Mouse (Mus musculus): ENCODE results near the gene Zdhhc17.

The Zdhhc17 gene

DNA sequence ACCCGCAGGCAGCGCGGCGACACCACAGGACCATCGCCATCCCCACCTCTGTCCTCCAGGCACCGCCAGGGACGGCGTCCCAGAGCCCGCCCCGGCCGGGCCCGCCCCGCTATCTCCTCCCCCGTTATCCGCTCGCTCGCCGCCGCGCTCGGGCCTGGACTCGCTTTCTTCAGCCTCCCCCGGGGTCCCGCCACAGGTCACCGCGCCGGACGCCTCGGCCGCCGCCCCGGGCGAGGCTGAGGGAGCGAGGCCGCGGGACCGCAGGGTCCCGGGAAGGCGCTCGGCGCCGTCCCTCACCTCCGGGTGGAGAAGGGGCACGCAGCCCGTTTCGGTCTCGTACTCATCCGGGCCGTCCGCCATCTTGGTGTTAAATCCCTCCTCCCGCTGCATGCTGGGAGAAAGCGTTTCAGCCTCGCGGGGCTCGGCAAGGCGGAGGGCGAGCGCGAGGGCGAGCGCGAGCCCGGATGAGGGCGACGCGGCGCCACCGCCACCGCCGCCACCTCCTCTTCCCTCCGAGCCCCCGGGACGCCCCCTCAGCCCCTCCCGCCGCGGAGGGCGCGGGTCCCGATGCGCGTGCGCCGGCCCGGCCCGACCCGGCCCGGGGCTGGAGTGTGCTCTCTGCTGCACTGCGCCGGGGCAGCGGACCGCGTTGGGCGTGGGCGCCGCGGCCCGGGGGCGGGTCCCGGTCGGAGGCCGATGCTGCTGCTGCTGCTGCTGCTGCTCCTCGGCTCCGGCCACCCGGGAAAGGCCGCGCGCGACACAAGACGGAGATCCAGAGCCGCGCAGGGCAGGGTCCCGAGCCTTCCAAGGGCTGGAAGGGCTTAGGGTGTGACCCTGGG lies at the start of gene Zdhhc17:
Zdhhc17 (minus strand) TSS at position 500 of the 839 bp plus-strand sequence.
- DNase-seq (ENCODE audit: low spot score), result peak; percentile 88

DNA sequence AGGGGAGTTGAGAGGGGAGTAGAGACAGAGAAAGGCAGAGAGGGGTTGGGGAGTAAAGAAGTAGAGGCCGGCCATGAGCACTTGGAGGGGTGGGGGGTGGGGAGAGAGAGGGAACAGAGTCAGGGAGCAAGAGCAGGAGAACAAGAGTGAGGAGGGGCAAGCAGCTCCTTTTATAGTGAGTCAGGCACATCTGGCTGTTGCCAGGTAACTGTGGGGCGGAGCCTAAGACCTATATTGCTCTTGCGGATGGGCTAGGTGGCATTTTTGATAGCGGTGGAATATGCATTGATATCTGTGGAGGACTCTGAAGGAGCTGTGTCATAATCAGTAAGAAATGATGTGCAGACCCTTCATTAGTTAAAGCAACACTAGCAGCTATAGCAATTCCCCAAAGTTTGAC lies 45.8 kb upstream of the Zdhhc17 start:
- no peak for DNase-seq (ENCODE audit: low spot score)

DNA sequence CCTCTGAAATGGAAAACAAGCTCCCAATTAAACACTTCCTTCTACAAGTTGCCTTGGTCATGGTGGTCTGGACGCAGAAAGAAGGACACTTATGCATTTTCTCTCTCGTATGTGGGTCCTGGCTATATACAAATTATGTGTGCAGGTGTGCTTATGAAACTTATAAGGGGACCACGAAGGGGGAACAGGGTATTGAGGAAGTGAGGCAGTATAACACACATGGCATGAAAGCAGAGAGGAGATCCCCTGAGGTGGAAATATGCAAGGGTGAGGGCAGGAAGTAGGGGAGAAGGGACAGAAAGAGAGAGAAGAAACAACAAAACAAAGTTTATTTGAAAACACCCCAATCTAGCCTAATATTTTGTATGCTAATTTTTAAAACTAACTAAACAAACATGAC lies 41.7 kb upstream of the Zdhhc17 start:
- no peak for DNase-seq (ENCODE audit: low spot score)

DNA sequence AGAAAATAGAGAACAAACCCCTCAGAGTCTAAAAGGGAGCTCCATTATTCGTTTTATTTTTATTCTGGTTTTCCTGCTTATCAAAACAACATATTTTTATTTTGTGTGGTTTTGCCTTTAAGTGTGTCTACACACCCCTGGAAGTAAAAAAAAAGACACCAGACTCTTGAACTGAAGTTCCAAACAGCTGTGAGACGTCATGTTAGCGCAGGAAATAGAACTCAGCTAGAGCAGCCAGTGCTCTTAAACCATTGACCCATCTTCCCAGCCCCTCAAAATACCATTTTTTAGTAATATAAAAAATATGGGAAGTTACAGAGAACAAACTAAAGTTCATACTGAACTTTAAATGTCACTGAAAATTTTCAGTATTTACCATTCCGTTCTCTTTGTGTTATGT lies 40.6 kb upstream of the Zdhhc17 start:
- no peak for DNase-seq (ENCODE audit: low spot score)

DNA sequence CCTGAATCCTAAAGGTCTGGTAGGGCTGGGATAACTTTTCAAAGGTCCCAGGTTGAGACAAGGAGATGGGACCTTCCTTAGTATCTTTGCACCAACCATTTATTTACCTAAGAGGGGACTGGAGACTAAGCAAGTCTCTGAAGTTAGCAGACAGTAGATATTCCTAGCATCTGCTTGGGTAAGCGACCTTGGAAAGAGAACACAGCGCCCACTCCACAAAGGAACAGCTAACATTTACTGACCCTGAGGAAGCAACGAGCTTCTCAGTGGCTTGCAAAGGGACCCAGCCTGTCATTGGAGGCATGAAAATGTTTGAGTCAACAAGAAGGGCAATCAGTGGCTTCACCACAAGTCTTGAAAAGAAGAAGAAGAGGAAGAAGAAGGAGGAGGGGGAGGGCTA lies 40.1 kb upstream of the Zdhhc17 start:
- no peak for DNase-seq (ENCODE audit: low spot score)

DNA sequence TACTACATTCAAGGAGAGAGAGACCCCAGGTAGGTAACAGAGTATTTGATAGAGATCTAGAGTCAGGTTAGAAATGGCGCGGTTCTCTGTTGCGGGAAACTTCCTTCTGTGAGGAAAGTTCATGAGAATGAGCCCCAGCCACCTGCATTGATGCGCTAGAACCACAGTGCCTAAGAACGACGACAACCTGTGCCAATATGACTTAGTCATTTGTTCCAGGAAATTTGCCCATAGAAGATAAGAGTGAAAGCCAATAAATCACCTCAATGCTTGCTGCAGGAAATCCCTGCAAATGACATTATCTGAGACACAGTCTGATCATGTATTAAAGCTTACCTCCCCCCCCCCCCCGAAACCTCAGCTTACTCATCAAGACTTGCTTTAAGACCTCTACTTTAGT lies 38.0 kb upstream of the Zdhhc17 start:
- no peak for DNase-seq (ENCODE audit: low spot score)

DNA sequence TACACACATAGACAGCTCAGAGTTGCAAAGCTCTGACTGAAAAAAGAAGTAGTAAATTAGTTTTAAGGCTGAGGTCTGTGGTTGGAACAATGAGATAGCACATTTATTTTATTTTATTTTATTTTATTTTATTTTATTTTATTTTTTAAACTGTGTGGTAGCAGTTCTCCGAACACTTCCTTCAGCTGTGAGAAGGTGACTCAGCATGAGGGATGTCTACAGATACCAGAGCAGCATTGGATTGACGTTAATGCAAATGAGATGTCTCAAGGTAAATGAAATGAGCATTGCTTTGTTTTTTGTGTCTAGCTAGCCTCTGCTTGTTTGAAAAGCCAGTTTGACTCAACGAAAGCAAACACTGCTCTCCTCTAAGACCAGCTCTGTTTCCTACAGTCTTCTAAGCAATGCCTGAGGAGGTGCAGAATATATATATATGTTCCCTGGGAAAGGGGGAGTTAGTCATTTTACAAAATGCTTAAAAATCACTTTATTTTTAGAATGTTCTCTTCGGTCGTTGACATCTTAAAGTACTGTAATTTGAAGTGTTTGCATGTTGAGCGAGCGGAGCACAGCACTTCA lies 30.2 kb upstream of the Zdhhc17 start:
- no peak for DNase-seq (ENCODE audit: low spot score)

DNA sequence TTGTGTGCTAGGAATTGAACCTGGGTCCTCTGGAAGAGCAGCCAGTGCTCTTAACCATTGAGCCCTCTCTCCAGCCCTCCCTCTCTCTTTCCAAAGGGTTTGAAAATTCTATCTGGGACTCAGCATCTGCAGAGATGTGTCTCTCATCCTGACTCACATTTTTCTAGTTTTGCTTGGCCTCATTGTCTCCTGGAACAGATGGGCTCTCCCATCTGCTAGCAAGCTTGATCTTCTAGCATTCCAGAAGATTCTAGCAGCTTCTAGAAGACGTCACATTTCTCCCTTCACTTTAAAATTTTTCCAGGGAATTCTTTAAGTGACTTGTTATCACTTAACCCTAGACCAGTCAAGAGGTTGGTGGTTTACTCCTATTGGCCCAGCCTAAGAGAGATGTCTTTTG lies 26.9 kb upstream of the Zdhhc17 start:
- DNase-seq (ENCODE audit: low spot score), result no peak

DNA sequence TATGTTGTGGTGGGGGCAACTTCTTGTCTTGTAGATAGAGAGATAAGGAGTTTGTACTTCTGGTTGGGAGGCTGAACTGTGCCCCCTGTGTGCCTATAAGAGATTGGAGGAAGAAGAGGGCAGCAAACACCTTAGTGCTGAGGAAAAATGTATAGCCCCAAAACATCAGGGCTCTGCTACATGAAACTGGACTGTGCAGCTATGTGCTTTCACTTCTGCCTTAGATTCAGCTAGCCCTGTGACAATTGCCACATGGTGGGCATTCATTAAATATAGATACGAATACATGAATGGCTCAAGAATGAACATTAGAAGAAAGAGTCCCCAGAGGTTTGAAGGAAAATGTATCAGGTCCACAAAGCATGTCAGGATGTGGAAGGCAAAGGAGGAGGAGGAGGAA lies 25.2 kb upstream of the Zdhhc17 start:
- DNase-seq (ENCODE audit: low spot score), result no peak

DNA sequence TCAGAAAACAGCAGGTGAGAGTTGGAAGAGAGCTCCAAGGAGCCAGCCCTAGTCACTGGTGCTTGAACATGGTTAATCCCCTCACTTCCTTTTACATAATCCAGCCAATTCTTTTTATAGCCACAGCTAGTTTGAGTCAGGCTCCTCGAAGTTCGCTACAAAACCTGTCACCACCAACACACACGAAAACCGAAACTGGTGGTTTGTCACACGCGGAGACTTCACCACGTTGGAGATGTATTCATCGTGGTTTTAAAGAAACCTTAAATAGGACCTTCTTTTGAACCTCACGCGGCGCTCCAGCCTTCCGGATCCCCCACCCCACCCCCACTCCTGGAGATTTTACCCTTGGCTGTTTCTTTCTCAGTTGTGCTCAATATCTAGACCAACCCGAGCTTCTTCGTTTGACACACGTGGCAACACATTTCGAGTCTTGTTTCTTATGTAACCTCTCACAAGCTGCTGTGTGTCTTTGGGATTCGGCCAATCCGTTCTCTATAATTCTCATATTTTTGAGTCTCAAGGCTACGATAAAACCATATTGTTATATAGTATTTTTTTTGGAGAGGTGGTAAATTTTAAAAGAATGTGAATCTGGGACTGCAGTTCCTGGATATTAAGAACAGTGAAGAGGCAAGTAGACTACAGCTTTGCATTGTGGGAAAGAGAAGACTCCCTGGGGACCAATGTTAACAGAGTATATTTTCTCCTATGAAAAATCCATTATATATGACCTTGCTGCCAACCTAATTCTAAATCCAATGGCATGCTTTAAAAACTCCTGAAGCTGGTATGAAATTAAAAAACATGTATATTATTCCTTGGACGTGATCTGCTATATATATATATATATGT lies 21.8 kb upstream of the Zdhhc17 start:
- DNase-seq (ENCODE audit: low spot score), result peak; percentile 56

DNA sequence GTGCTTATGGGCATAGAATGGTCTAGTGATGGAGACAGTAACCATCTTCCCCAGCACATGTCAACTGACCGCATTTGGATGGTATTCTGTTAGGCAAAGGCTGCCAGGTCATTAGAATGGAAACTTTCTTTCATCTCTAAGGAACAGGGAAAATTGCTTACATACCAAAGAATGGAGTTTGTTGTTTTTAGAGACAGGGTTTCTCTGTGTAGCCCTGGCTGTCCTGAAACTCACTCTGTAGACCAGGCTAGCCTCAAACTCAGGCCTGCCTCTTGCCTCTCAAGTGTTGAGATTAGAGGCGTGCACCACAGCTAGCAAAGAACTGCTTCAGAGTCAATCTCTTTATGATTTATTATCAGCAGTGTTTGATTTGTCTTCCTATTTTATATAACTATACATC lies 20.9 kb upstream of the Zdhhc17 start:
- no peak for DNase-seq (ENCODE audit: low spot score)

DNA sequence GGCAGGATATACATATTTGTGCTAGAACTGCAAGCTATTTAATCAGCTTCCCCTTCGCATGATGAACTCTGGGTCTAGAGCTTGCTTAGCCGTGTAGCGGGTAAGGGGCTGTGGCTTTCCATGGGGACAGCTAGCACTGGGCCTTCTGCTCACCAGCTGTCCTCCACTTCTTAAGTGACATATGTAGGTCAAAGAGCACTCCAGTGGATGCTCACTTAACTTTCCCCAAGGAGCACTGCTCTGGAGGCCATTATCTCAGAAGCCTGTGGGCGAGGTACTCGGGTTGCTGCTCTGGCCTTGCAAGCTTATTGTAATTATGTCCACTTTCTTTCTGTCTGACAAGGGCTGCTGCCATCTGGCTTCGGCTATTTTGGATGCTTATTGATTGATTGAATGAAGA lies 16.2 kb upstream of the Zdhhc17 start:
- no peak for DNase-seq (ENCODE audit: low spot score)

DNA sequence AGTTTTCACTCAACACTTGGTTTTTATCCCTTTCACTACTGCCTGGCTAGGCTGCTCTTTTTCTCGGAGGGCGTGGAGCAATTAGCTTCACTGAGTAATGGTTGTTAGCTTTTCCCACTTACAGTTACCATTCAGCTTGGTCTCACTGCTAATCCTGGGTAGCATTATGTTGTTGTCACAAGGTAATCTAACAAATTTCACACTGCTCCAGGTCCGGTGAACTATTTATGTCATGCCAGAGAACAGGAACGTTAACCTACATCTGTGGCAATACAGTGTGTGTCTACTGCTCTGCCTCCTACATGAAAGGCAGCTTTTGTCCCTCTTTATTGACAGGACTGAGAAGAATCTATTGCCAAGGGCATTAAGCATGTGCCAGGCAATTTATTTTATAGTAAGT lies 14.8 kb upstream of the Zdhhc17 start:
- no peak for DNase-seq (ENCODE audit: low spot score)

DNA sequence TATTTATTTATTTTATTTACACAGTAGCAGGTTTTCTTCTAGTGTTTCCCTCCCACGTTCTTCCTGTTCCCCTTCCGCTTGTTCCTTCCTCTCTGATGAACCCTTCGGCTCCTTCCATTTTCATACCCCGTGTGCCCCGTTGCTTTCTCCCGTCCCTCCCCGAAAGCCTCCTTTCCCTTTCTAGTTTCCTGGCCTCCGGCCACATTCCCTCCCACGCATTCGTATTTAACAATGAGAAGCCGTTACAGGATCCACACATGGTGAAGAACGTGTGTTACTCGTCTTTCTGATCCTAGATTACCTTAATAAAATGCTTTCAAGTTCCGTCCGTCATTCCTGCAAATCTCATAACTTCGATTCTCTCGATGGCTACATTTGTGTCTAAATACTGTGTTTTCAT lies 4.5 kb upstream of the Zdhhc17 start:
- peak; percentile 63 for DNase-seq (ENCODE audit: low spot score)

DNA sequence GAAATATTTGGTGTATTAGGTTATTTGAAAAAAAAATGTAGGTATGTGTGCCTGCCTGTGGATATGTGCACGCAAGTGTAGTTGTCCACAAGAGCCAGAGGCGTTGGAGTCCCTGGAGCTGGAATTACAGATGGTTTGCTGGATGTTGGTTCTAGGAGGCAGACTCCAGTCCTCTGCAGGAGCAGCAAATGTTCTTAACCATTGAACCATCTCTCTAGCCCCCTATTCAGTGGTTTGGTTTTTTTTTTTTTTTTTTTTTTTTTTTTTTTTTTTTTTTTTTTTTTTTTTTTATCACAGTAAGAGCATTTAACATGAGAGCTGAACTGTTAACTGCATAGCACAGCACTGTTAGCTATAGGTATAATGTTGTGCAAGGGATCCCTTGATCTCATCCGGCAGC lies 3.3 kb upstream of the Zdhhc17 start:
- DNase-seq (ENCODE audit: low spot score), result no peak

DNA sequence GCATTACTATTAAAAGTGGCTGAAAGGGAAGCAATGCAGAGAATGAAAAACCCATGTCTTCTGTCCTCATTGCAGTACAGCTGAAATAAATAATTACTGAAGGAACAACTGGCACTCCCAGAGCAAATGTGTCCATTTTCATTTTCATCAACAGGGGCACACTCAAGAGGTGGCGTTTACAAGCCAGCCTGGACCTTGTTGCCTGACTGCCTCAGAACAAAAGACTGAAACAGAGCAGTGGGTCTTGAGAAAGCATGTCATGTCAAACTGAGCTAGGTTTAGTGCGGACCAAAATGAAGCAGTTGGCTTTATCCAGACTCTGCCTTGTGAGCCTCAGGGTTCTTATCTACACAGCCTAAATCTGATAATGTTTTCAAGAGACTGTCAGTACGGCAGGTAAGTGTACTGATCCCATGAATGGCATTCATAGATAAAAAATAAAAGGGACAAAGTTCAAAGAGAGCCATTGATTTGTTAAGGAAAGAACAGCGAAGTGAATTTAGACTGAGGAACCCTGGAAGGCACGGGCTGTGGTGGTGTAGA lies 2.6 kb upstream of the Zdhhc17 start:
- DNase-seq (ENCODE audit: low spot score), result no peak

DNA sequence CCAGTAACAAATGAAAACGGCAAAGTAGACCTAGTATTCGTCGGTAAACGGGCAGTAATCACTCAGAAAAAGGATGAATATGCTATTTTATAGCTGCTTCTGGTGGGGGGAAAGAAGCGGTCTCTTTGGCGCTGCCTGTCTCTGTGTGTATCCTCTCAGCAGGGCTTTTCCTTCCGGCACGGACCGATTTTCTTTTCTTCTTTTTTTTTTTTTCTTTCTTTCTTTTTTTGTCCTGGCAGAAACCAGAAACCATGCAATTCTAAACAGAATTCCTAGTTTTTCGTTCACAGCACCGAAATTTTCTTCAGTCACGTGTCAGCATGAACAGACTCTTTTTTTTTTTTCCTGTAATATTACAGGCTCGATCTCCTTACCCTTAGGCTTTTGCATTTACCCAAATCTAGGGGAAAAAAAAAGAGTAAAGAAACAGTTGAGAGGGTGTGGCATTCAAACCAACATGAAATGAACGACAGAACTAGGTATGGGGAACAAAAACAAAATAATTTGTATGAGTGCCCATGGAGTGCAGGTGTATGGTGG lies 1.4 kb upstream of the Zdhhc17 start:
- no peak for DNase-seq (ENCODE audit: low spot score)

DNA sequence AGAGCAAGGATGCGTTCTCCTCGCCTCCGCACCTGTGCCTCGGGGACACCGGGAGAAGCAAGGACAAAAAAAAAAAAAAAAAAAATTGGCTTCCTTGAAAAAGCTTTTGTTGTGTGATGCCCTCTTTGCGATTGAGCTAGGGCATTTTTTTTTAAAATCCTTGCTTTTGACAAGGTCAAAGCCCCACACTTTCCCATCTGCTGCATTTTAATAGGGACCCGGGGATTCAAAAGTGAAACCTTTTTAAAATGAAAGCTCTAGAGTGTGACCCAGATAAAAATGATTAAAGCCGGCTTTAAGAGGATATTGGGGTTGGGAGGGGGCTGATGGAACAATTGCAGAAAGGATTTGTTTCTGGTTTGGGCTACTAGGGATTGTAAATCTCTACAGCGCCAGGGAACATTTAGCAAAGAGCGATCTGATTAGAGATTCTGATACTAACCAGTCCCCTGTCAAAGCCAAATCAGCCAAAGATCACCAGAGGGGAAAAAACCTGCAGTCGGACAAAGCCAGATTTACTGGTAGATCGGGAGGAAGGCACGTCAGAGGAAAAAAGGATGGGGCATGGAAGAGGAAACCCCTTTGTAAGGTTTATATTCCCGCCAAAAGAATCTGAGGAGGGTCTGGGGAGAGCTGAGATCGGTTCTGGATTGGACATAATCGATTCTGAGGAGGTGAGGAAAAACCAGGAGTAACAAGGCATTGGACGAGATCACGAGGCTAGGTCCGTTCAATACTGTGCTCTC lies 713 bp upstream of the Zdhhc17 start:
- no peak for DNase-seq (ENCODE audit: low spot score)

DNA sequence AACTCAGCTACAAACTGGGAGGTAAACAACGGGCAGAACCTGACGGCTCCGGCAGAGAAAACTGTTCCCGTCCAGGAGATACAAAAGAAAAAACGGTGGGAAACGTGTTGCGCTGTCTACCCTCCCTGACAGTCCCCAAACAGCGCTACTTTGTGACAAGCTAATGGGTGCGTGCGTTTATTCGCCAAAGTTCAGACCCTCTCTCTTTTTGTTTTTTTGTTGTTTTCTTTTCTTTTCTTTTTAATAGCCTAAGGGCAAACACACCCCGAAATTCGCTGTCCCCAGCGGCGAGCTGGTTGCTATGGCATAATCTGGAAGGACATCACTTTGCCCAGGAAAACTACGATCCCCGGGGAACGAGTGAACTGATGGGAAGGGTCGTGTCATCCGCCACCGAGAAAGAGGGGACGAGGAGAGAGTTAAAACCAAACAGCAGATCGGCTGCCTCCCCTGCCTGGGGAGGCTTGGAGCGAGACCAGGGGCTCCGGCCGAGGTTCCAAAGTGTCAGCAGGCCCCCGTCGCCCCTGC lies 763 bp downstream of the Zdhhc17 start:
- no peak for DNase-seq (ENCODE audit: low spot score)

DNA sequence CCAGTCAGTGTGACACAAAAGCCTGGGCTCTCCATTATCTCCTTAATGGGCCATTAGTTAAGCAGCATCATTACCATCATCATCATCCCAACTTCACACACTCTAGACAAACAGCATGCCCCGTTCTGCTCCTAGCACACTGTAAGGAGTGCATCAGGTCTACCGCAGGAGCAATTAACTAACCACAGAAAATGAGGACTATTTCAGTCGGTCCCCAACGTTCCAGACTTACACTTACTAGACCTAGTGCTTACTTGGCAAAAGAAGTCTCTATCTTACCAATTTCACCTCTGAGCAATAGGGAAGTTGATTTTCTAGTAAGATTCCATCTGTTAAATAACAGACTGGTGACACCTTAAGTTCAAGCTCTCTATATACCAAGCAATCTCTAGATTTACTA lies 2.3 kb downstream of the Zdhhc17 start:
- DNase-seq (ENCODE audit: low spot score), result no peak

All from testis, postnatal 10 days (tissue).